Mouse (Mus musculus) splenic B cell, adult 2 months (primary cell): ENCODE measurements around the gene Mapk8.

Experiments used
- DNase-seq: peaks from one replicate; pipeline ENCODE4 v3.0.0-alpha.2; 2011; ENCODE audit warnings: low read depth, low spot score
- H3K27me3 ChIP-seq: 2 replicates; pipeline ENCODE4 v1.6.1; 2012; ENCODE audit warnings: mild to moderate bottlenecking, low read length, moderate library complexity, mixed read lengths; ENCODE audit not compliant: control insufficient read depth, poor library complexity, insufficient read depth, severe bottlenecking
- H3K36me3 ChIP-seq: 2 replicates; pipeline ENCODE4 v1.6.1; 2012; ENCODE audit warnings: mild to moderate bottlenecking, low read length, moderate library complexity, mixed read lengths; ENCODE audit not compliant: control insufficient read depth, poor library complexity, insufficient read depth, severe bottlenecking

Mapk8 gene

DNA sequence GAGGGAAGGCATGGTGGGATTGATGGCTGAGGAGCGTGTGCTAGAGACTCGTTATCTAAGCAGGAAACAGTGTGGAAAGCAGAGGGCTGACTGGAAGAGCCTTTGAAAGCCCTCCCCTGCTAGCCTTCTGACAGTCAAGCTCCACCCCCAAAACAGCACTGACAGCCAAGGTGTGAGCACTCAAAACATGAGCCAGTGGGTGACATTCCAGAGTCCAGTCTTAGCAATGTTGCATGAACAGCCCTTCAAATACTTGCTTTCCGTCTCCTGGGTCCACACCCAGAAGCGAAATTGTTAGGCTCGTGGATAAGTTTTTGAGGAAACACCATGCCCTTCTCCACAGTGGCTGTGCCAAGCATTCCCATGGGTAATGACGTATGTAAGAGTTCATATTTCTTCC is 100.4 kb downstream of the Mapk8 start:
- DNase-seq = no peak
- Histone ChIP-seq H3K27me3 (no peaks in the 10 kb centered on the region), H3K36me3 (no peaks in the 10 kb centered on the region)

DNA sequence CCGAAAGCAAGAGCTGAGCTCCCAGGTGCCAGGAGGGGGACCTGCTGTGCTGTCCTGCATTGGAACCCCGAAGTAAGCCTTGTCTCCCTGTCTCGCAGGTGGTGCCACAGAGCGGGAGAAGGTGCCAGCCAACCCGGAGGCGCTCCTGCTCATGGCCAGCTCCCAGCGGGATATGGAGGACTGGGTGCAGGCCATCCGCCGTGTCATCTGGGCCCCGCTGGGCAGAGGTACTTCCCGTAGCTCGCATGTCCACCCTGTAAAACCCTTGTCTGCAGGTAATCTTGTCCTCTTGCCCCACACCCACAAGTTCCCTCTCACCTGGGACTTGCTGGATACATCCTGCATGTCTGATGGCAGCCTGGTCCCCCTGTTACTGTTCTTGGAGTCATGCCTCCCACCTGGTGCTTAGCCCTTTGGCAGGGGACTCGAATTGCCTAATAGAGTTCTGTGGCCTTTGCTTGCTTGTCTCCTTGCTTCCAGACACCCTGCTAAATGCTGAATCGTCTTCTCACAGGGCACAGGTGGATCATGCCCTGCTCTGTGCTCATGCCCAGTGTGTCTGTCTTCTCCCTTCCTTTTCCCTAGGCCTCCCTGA is 103.7 kb downstream of the Mapk8 start:
- no peaks in the 10 kb centered on the region for H3K27me3 ChIP-seq
- DNase-seq = no peak
- H3K36me3 ChIP-seq = no peaks in the 10 kb centered on the region

DNA sequence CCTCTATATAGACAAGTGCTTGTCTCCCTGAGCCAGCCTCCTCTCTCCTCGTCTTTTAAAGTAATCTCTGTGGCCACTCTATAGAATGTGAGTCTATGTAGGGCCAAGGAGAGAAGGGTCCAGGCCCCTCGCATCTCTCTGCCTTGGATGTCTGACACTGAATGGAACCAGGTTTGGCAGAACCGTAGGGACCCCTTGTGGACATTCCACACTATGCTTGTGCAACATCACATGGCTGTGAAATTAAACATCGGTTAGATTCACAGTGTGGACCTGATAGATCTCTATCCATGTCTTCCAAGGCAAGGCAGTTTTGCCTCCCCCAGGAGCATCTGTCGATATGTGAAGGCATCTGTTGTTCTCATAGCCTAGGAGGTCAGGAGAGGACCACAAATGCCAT is 108.3 kb downstream of the Mapk8 start:
- DNase-seq = no peak

DNA sequence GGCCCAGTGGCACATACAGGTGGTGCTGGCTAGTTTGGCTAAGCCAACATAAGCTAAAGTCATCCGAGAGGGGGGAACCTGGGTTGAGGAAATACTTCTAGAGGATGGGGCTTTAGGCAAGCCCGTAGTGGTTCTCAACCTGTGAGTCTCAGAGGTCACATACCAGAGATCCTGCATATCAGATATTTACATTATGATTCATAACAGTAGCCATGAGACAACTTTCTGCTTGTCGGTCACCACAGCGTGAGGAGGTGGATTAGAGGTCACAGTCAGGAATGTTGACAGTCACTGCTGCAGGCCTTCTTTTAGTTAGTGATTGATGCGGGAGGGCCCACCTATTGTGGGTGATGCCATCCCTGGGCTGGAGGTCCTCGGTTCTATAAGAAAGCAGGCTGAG is 111.2 kb downstream of the Mapk8 start:
- Histone ChIP-seq H3K27me3 (no peaks in the 10 kb centered on the region), H3K36me3 (no peaks in the 10 kb centered on the region)
- DNase-seq = no peak

More for the DNA sequence above, 108.3 kb downstream of the Mapk8 start:
- Histone ChIP-seq H3K36me3 (no peaks in the 10 kb centered on the region), H3K27me3 (no peaks in the 10 kb centered on the region)

DNA sequence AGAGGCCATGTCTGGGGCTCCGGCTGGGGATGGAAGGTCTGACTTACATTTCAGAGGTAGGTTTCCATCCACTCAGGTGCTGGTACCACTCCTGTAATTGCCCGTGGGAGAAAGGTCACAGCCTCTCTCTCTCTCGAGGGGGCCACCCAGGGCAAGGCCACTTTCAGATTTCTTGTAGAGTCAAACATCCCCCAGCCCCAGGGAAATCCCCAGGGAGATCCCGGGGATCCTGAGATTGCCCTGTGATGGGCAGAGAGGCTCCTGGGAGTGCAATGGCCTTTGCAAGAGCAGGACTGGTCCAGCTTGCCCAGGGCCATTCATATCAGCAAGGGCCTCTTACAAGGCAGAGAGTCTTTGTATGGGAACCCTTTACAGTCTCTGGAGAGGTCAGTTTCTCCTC is 112.6 kb downstream of the Mapk8 start:
- DNase-seq = no peak
- no peaks in the 10 kb centered on the region for H3K27me3 ChIP-seq
- no peaks in the 10 kb centered on the region for H3K36me3 ChIP-seq

DNA sequence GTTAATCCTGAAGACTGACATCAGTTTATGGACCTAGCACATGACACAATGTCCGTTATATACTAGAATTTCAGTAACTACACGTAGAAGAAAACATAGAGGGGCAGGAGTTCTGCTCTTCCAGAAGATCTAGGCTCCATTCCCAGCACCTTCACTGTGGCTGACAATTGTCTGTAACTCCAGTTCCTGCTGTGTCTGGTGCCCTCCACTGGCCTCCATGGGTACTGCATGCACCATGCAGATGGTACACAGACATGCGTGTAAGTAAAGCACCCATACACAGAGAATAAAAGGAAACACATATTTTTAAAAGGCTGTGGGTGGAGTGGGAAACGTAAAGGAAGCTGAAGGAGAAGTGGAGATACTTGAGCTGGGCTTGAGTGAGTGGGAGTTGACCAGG is 113.1 kb downstream of the Mapk8 start:
- Histone ChIP-seq H3K27me3 (no peaks in the 10 kb centered on the region), H3K36me3 (no peaks in the 10 kb centered on the region)
- DNase-seq = peak; percentile 59

DNA sequence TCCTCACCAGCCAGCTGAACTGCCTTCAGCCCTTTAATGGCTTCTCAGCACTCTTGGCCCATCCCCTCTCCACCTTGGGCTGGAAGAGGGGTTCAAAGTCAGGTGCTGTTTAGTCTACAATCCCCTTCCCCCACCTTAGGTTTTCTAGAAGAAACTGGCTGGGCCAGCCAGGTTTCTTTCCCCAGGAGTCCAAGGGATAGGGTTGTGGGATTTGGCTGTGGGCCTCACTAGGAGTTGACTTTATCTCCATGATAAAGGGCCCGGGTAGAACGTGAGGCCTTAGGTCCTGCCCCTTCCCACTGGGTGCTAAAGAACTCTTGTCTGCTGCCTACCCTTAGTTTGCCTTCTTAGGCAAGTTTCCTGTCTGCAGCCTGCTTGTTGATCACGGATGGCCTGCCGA is 115.3 kb downstream of the Mapk8 start:
- no peak for DNase-seq
- H3K27me3 ChIP-seq = no peaks in the 10 kb centered on the region
- H3K36me3 ChIP-seq = no peaks in the 10 kb centered on the region

DNA sequence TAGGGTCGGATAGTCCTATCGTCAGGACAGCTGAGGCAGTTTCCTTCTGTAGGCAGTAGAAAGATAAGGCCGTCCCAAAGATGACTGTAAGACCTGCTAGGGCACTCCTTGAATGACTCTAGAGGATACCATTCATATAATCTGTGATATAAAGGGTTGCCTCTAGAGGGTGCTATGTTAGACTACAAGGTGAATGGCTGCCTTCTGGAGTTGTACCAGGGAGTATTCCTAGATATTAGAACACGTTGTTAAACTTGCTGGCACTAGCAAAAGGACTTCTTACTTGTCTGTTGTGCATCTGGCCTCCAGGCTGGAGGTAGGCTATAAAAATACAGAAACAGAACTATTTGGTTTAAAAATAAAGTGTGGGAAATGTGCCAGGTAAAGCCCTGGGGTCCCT is 116.0 kb downstream of the Mapk8 start:
- H3K36me3 ChIP-seq = no peaks in the 10 kb centered on the region
- DNase-seq = no peak

DNA sequence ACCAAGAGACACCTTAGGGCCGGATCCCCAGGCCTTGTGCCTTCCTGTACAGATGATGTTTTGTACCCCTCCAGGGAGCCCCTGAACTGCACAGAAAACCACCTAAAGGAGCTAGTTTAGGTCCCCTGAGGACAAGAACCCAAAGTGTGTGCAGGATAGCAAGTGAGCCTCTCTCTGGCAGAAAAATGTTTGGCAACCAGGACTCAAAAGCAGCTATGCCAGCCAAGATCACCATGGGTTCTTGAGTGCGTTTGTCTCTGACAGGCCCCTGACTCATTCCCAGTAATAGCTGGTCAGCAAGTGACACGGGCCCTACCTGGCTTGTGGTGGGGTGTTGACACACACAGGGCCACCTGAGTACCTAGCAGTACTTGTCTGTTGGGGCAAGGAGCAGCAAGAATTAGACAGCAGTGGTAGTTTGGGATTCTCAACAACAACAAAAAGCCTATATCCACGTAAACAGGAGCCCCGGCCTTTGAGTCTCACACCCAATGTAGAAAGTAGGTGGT is 117.6 kb downstream of the Mapk8 start:
- no peaks in the 10 kb centered on the region for H3K36me3 ChIP-seq
- no peaks in the 10 kb centered on the region for H3K27me3 ChIP-seq
- no peak for DNase-seq

More for the DNA sequence above, 116.0 kb downstream of the Mapk8 start:
- H3K27me3 ChIP-seq = no peaks in the 10 kb centered on the region

DNA sequence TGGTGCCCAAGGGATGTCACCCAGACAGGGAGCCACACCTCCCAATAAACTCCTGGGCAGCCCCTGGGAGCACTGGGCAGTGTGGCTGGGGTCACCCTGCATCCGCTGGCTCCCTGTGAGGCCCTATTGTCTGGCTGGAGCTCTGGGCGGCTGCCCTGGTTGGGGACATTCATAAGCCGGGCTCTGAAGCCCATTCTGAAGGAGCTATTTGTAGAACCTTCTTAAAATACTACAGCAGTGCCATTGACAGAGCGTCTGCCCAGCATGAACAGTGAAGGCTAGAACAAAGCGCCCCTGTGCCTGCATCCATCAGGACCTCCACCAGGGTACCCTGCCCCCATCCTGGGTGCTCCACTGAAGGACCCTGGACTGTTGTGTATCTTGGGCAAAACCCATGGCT is 118.6 kb downstream of the Mapk8 start:
- H3K36me3 ChIP-seq = no peaks in the 10 kb centered on the region
- no peaks in the 10 kb centered on the region for H3K27me3 ChIP-seq
- DNase-seq = no peak
